Mouse (Mus musculus) ZHBTc4 (cell line): ENCODE data around the gene Hecw1.

Experiments used
- DNase-seq: peaks from one replicate; pipeline ENCODE4 v3.0.0-alpha.2; 2011; ENCODE audit warnings: low read depth, low spot score

The Hecw1 gene

GRCm38 (mm10) chr13:14522906-14523269 lies at the start of gene Hecw1:
Gene Hecw1 (minus strand): TSS chr13:14523228.
- DNase-seq, result no peak

- no peak for DNase-seq
These were observed 38.3 kb upstream of the Hecw1 start for GRCm38 (mm10) chr13:14561336-14561735.

- no peak for DNase-seq
These were observed 29.6 kb upstream of the Hecw1 start for GRCm38 (mm10) chr13:14552628-14553027.

GRCm38 (mm10) chr13:14542860-14543259 lies 19.8 kb upstream of the Hecw1 start:
- no peak for DNase-seq

GRCm38 (mm10) chr13:14522128-14522905 lies 711 bp downstream of the Hecw1 start:
- peak; percentile 86 for DNase-seq

- DNase-seq, result no peak
These were observed 1.3 kb downstream of the Hecw1 start for GRCm38 (mm10) chr13:14521746-14522127.

GRCm38 (mm10) chr13:14519605-14520004 lies 3.4 kb downstream of the Hecw1 start:
- DNase-seq, result no peak

GRCm38 (mm10) chr13:14517478-14517877 lies 5.5 kb downstream of the Hecw1 start:
- DNase-seq, result no peak

GRCm38 (mm10) chr13:14515106-14515505 lies 7.9 kb downstream of the Hecw1 start:
- no peak for DNase-seq

- no peak for DNase-seq
These were observed 9.1 kb downstream of the Hecw1 start for GRCm38 (mm10) chr13:14513934-14514333.

- no peak for DNase-seq
These were observed 16.3 kb downstream of the Hecw1 start for GRCm38 (mm10) chr13:14506765-14507164.

- no peak for DNase-seq
These were observed 22.8 kb downstream of the Hecw1 start for GRCm38 (mm10) chr13:14500251-14500650.

- no peak for DNase-seq
These were observed 24.2 kb downstream of the Hecw1 start for GRCm38 (mm10) chr13:14498780-14499179.

- DNase-seq, result no peak
These were observed 26.1 kb downstream of the Hecw1 start for GRCm38 (mm10) chr13:14496954-14497353.

GRCm38 (mm10) chr13:14487812-14488211 lies 35.2 kb downstream of the Hecw1 start:
- DNase-seq, result no peak

GRCm38 (mm10) chr13:14471121-14471520 lies 51.9 kb downstream of the Hecw1 start:
- no peak for DNase-seq

- no peak for DNase-seq
These were observed 55.5 kb downstream of the Hecw1 start for GRCm38 (mm10) chr13:14467517-14467916.

- no peak for DNase-seq
These were observed 62.0 kb downstream of the Hecw1 start for GRCm38 (mm10) chr13:14461036-14461435.

GRCm38 (mm10) chr13:14457043-14457442 lies 66.0 kb downstream of the Hecw1 start:
- no peak for DNase-seq

GRCm38 (mm10) chr13:14439540-14439939 lies 83.5 kb downstream of the Hecw1 start:
- DNase-seq, result peak; percentile 38

- DNase-seq, result no peak
These were observed 94.0 kb downstream of the Hecw1 start for GRCm38 (mm10) chr13:14428845-14429553.

- no peak for DNase-seq
These were observed 98.2 kb downstream of the Hecw1 start for GRCm38 (mm10) chr13:14424836-14425235.

- DNase-seq, result no peak
These were observed 109.6 kb downstream of the Hecw1 start for GRCm38 (mm10) chr13:14413405-14413804.
